Mouse (Mus musculus) hindbrain, embryonic 10.5 days (tissue): ENCODE data around the gene Dupd1. TPM values are rescaled to one million over a fixed set of nuclear protein-coding genes. Genes with fewer than 3 reads are reported as not detected.

Source experiments
- DNase-seq: peaks from one replicate; pipeline ENCODE4 v3.0.0-alpha.2; 2017; ENCODE audit warnings: low spot score
- H3K27ac ChIP-seq: fragments of 300-500 bp; sonication (generic); 2 replicates; pipeline ENCODE4 v1.5.1; 2016; ENCODE audit warnings: mild to moderate bottlenecking, moderate library complexity
- H3K27me3 ChIP-seq: fragments of 300-500 bp; sonication (generic); 2 replicates; pipeline ENCODE4 v1.6.1; 2016; ENCODE audit warnings: mild to moderate bottlenecking; ENCODE audit not compliant: poor library complexity, insufficient read depth, severe bottlenecking
- H3K36me3 ChIP-seq: fragments of 300-500 bp; sonication (generic); 2 replicates; pipeline ENCODE4 v1.6.1; 2016; ENCODE audit warnings: mild to moderate bottlenecking, moderate library complexity
- H3K4me1 ChIP-seq: fragments of 300-500 bp; sonication (generic); replicated peaks from 2 replicates; pipeline ENCODE4 v1.6.1; 2016; ENCODE audit warnings: mild to moderate bottlenecking
- H3K4me3 ChIP-seq: fragments of 300-500 bp; sonication (generic); 2 replicates; pipeline ENCODE4 v1.5.1; 2016; ENCODE audit warnings: mild to moderate bottlenecking, moderate library complexity
- H3K9me3 ChIP-seq: fragments of 300-500 bp; sonication (generic); 2 replicates; pipeline ENCODE4 v1.6.1; 2016; ENCODE audit warnings: mild to moderate bottlenecking, moderate library complexity
- WGBS: fragments of 180-500 bp; shearing (Covaris S2); methylation state at CpG from one replicate; pipeline ENCODE4 v1.1.7; 2016; 5-methylcytosine and 5-hydroxymethylcytosine counted together
- polyA plus RNA-seq: library from polyadenylated mRNA; unstranded; fragments of >200 nt; fragmentation: Nextera tagmentation; extraction: Ambion mirVana; gene quantifications from 2 replicates; pipeline ENCODE4 v1.2.1, GENCODE M21; 2016

The Dupd1 gene
- polyA plus RNA-seq, 1 experiment from 2014 or later: 0.22 TPM

- no peaks in the 10 kb centered on the region for H3K9me3 ChIP-seq
- H3K27ac ChIP-seq: no peak overlapping the region
- no peaks in the 10 kb centered on the region for H3K27me3 ChIP-seq
- DNase-seq: no peak
- peaks cover 11% of the 10 kb centered on the region for H3K4me1 ChIP-seq
- no peak overlapping the region for H3K4me3 ChIP-seq
- WGBS: 82% methylated on average over 2 of the region's 2 CpGs
- H3K36me3 ChIP-seq: peaks cover 14% of the 10 kb centered on the region; the same call in 1 of the 2 replicates
Observed at GRCm38 (mm10) chr14:21653813-21654212, 60.6 kb downstream of the Dupd1 start.

GRCm38 (mm10) chr14:21640806-21641435 is 73.5 kb downstream of the Dupd1 start:
- DNase-seq: no peak
- WGBS: 74% methylated on average over 4 of the region's 4 CpGs
- Histone ChIP-seq H3K36me3 (peaks cover 38% of the 10 kb centered on the region), H3K9me3 (no peaks in the 10 kb centered on the region), H3K4me1 (no peaks in the 10 kb centered on the region), H3K27ac (no peak overlapping the region), H3K4me3 (no peak overlapping the region), H3K27me3 (no peaks in the 10 kb centered on the region)

GRCm38 (mm10) chr14:21636548-21636947 is 77.8 kb downstream of the Dupd1 start:
- Histone ChIP-seq H3K4me1 (no peaks in the 10 kb centered on the region), H3K27ac (no peak overlapping the region), H3K4me3 (no peak overlapping the region), H3K36me3 (peaks cover 41% of the 10 kb centered on the region), H3K9me3 (no peaks in the 10 kb centered on the region), H3K27me3 (no peaks in the 10 kb centered on the region)
- DNase-seq: no peak
- 84% methylated on average over 6 of the region's 6 CpGs for WGBS

GRCm38 (mm10) chr14:21631665-21632200 is 82.6 kb downstream of the Dupd1 start:
- 82% methylated on average over 5 of the region's 5 CpGs for WGBS
- 0 out of 2 replicates have a peak overlapping the region, but pooled peaks have one; percentile 24 for H3K27ac ChIP-seq
- no peaks in the 10 kb centered on the region for H3K4me1 ChIP-seq
- H3K4me3 ChIP-seq: no peak overlapping the region
- H3K27me3 ChIP-seq: no peaks in the 10 kb centered on the region
- peaks cover 58% of the 10 kb centered on the region for H3K36me3 ChIP-seq
- no peak for DNase-seq
- H3K9me3 ChIP-seq: no peaks in the 10 kb centered on the region

Other genes with a start within 250 kb of the Dupd1 start
- 9.6 and 13.3 TPM in 2 replicates for gene Kat6b, start 233.1 kb downstream of the Dupd1 start, polyA plus RNA-seq
- 10.9 and 11.3 TPM in 2 replicates for gene Samd8, start 36.0 kb upstream of the Dupd1 start, polyA plus RNA-seq
- not detected in 2 replicates for gene Dusp13, start 36.6 kb upstream of the Dupd1 start, polyA plus RNA-seq
- gene Vdac2, start 110.7 kb upstream of the Dupd1 start, polyA plus RNA-seq: 293 and 296 TPM in 2 replicates
- 15.7 and 16.8 TPM in 2 replicates for gene Comtd1, start 134.4 kb upstream of the Dupd1 start, polyA plus RNA-seq